Mouse (Mus musculus): ENCODE measurements around the gene Tgtp2. TPM values are rescaled to one million over a fixed set of nuclear protein-coding genes. Genes with fewer than 3 reads are reported as not detected.
"Not testable (repeated sequence)": the region's sequence is repeated elsewhere in the genome, so short reads cannot be mapped to it uniquely, and the experiment has no call there.

Tgtp2 gene
- total RNA-seq, 2 experiments from 2014 or later: 2.1 to 25.0 TPM

DNA sequence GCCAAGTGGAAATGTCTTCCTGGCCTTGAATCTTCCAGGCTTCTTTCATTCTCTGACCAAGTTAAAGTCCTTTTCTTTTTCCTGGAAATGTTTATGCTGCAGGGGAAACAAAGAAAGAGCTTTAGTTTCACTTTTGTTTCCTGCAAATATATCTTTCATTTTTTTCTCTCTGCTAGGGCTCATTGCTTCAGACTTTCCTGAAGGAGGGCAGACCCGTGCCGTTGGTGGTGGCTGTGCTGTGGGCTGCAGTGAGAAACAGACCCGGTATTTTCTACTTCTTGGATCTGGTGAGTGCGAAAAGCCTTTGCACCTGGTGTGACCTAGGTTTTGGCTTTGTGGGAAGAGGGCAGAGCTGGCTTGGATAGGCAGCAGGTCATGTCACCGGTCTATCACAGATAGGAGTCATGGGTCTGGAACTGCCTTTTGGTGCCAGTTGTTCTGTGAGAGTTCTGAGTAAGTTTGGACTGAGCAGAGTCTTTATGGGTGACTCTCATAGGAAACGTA, 22.9 kb upstream of the Tgtp2 start:
- DNase-seq: no peak

DNA sequence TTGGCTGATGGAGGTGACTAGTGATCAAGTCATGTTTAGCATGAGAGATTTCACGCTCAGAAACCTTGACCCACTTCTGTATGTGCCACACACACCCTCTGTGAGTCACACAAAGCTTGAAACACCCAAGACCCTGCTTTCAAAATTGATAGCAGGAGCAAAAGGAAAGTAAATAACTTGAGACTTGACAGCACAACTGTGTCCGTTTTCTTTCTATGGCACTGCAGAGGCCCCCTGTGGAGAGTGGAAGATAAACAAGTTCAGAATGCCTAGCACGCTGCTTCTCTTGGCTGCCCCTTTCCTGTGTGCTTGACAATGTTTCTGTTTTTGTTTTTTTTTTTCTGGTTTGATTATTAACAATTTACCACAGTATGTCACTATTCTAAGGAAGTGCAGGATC, 20.9 kb upstream of the Tgtp2 start:
- peak in 1 of 2 experiments; percentile 47 for DNase-seq

DNA sequence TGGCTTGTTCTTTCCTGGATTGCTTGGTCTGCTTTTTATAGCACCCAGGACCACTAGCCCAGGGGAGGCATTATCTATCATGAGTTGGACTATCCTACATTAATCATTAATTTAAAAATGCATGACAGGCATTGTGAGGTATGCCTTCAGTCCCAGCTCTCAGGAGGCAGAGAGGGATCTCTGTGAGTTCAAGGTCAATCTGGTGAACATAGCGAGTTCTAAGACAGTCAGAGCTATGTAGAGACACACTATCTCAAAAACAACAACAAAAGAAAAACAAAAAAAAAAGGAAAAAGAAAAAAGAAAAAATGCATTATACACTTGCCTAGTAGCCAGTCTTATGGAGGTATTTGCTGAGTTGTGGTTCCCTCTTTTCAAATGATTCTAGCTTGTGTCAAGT, 20.4 kb upstream of the Tgtp2 start:
- no peak for DNase-seq

DNA sequence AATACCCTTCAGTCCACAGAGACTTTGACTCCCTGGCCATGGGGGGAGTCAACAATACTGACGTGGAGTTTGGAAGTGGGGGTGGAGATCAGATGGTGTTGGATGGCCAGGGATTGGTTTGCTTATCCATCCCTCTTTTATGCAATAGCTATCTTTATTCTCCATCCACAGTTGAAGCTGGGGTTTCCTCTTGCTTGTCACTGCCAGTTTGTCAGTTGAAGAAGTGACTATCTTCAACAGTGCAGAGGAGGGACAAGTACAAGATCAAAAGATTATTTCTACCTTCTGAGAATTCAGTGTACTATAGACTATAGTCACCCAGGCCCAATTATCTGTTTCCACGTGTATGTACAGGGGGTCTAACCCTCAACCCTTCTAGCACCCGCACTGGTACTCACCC, 19.8 kb upstream of the Tgtp2 start:
- no peak for DNase-seq

DNA sequence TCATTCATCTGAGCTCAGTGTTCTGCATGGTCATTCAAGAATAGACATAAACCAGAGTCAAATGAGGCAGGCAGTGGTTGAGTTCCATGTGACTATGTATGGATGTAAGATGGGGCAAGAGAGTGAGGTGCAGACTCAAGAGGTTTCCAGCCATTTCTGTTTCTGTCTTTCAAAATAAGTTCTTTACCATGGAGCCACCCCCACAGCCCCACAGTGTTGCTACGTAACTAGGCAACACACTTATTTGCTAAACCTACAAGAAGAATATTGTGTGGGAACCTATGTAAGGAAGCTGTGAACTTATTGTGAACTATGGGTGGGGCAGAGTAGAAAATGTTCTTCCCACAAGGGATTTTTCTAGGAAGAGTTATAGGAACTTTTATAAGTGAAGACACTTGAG, 19.1 kb upstream of the Tgtp2 start:
- DNase-seq: no peak

DNA sequence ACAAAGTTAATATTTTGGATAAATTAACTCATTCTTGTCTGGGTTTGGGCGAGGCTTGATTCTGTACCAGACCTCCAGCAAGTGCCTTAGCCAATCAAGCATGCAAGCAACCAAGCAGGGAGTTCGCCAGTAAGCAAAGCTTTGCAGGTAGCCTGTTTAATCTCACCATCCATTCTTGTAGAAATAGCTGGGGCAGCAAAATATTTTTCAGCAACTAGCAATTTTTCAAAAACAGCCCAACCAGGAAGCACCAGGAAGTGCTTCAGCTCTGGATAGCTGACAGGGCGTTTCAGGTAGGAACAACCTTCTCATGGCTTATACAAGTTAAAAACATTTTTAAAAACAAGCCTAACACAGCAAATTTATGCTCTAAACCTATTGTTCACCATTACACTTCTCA, 17.9 kb upstream of the Tgtp2 start:
- no peak for DNase-seq

DNA sequence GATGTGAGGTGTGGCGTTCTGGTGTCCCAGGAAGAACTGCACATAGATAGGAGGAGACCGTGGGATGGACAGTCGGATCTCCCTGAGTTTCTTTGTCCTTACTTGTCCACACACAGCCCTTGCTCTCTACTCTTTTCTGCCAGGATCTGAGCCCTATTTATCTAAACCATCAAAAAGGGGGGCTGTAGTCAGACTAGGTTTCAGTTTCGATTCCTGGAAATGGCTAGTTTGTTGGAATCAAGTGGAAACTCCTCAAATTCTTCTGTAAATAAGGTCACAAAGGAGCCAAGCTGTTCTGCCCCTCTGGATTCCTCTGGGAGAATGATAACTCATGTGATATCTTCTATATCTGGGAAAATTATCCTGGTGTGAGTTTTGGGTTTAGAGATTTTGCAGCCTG, 17.4 kb upstream of the Tgtp2 start:
- DNase-seq: no peak

DNA sequence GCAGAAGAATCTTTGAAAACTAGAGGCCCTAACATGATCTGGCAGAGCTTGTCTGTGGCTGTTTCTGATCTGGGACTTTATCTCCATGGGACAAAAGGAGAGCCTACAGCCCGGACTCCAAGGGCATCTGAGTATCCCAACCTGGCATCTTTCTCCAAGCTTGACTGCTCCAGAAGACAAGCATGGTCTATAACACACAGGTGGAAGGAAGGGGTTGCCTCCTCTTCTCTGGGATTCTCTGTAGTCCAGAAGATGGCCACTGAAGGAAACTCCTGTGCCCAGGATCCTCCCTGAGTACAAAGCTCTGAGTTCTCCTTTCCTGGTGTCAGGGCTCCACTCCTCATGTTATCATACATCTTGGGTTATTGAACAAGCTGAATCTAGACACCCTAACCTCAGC, 16.6 kb upstream of the Tgtp2 start:
- no peak for DNase-seq

DNA sequence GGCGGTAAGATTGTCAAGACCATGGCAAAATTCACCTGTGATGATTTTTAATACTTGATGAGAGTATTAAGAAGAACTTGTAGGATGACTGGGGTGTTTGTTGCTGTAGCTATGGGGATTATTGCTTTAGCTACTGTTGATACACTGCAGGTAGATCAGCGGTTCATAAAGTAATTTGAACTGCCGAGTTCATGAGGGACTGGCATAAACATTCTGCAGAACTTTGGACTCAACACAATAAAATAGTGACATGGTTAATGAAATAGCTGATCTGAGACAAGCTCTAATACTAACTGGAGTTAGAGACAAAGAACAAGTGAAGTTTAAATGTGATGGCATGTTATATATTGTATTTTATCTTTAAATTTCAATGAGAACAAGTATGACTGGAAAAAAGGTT, 14.7 kb upstream of the Tgtp2 start:
- DNase-seq: no peak

DNA sequence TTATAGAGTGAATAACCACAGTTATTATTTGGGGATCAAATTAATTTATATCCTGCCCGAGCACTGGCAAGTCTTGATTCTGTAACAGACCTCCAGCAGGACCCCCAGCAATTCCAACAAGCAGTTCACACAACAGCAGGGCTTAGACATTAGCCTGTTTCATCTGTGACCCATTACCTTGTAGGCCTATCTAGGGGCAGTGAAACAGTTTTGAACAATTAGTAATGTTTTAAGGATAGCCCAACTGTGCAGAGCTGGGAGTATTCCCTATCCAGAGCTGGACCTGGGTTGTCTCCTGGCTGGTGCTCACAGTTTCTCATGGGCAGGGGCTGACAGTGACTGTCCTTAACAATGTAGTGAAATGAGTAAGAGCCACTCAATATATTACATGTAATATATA, 13.0 kb upstream of the Tgtp2 start:
- no peak for DNase-seq

DNA sequence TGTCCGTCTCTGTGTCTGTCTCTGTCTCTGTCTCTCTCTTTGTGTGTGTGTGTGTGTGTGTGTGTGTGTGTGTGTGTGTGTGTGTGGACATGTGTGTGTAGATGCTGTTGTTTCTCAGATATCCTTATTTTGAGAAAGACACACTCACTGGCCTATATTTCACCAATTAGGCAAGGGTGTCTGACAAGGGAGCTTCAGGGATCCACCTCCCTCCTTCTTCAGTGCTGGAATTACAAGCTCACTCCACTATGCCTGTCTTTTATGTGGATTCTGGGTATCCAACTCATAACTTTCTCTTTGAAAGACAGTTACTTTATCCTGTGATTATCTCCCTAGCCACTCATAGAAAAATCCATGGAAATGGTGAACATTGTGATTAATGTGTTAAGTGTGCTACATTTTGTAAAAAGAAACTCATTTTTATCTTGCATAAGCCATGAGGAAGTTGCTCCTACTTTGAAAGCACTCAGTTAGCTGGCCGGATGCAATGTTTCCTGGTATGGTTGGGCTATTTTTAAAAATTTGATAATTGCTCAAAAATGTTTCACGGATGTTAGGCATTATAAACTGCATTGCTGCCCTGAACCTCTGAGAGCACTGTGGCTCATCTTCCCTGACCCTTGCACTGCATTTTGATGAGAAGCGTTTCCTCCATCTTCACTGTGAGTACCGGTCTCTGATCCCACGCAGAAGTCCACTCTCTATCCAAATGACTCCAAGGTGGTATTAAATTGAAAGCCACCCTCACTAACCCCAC, 12.2 kb upstream of the Tgtp2 start, which contains the start of gene Ifi47:
Ifi47 (plus strand) TSS at position 587 of the 757 bp plus-strand sequence.
- DNase-seq: peak; percentile 46 to 76

DNA sequence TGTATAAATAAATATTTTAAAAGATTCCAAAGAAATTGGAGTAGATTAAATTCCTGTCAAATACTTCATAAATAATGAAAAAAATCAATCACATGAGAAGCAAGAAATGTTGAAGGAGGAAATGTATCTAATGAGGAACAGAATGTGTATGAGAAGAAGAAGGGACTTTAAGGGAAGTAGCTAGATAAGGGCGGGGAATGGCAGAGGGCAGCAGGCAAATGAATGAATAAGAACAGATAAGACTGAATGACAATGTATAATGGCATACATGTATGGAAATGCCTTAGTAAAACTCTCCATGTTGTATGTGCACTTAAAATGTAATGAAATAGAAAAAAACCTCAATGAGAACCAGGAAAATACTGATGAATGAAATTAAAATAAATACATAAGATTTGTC, 4.4 kb upstream of the Tgtp2 start:
- no peak for DNase-seq

DNA sequence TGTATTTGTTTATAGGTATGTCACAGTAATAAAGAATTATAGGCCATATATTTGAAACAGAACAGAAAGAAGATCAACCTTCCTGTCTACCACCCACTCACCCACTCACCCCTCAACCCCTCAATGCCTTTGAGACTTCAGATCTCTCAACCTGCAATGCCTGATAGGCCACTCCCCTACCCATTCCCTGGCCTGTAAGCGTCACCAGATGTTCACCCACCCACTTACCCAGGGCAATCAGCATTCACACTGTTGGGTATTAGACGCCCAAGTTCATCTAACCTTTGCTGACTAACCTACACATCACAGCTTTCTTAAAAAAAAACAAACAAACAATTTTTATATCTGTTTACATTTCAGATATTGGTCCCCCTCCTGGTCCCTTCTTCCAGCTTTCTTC, 2.1 kb downstream of the Tgtp2 start:
- not testable (repeated sequence) for DNase-seq

DNA sequence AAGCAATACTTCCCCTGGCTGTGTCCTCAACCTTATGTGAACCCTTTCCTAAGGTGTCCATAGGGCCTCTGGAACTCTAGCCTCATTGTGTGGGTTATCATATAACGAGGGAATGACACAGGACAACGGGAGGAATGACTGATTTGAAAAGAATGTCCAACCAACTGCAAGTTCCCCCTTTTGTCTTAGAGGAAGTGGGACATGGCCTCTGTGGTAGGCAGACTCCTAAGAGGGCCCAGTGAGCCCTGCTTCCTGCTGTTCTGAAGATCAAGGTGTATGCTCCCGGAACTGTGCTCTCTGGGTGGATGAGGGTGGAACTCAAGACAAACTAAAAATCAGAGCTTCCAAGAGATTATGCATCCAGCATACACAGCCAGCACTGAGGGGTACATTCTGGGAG, 3.9 kb downstream of the Tgtp2 start:
- not testable (repeated sequence) for DNase-seq

DNA sequence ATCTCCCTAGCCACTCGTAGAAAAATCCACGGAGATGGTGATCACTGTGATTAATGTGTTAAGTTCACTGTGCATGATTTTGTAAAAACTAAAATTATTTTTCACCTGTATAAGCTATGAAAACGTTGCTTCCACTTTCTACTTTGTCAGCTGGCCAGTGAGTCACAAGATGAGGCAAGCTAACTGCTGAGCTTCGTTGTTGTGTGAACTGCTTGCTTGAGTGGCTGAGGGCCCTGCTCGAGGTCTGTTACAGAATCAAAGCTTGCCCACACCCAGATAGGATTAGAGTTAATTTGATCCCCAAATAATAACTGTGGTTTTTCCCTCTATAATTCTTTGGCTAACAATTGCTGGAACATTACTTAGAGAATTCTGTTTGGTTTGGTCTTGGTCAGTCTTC, 12.1 kb downstream of the Tgtp2 start:
- DNase-seq: not testable (repeated sequence)

DNA sequence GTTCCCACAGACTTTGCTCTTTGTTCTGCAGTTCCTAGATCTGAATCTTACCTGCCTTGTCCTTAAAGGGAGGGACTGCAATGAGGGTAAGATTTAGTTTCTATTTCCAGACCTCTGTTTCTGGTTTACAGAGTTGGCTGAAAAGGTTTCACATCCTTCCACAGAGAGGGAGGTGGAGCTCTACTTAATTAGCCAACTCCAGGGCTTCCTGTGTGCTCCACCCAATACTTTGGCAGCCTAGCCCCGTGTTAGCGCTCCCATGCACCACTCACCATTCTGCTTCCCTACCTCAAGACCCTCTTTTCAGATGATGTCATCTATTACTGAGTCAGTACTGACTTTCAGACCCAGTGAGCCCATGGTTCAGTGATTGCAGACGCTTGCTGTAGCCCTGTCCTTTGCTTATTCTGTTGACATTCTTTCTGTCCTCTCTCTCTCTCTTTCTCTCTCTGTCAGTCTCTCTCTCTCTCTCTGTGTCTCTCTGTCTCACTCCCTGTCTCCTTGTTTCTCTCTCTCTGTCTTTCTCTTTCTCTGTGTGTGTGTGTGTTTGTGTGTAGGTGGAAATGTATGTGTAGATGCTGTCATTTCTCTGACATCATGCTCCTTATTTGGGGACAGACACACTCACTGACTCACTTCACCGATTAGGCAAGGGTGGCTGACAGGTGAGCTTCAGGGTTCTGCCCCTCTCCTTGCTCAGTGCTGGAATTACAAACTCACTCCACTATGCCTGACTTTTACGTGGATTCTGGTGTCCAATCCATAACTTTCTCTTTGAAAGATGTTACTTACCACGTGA, 12.7 kb downstream of the Tgtp2 start, which contains the start of gene 9930111J21Rik2:
9930111J21Rik2 (minus strand) TSS at position 150 of the 799 bp plus-strand sequence.
- DNase-seq: not testable (repeated sequence)

DNA sequence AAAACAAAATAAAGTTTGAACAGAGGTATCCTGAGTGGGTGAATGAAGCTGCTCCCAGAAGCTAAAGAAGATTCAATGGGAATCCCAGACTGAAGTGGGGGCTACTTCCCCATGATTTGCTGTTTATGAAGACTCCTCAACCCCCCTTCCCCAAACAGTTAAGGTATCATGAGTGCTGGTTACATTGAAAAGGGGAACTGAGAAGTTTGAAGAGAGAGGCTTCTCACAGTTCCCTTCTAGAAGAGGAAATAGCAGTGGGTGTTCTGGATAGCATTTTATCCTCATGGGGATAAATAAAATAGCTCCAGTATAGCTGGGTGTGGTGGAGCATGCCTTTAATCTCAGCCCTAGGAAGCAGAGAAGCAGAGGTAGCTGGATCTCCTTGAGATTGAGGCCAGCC, 13.9 kb downstream of the Tgtp2 start:
- not testable (repeated sequence) for DNase-seq

DNA sequence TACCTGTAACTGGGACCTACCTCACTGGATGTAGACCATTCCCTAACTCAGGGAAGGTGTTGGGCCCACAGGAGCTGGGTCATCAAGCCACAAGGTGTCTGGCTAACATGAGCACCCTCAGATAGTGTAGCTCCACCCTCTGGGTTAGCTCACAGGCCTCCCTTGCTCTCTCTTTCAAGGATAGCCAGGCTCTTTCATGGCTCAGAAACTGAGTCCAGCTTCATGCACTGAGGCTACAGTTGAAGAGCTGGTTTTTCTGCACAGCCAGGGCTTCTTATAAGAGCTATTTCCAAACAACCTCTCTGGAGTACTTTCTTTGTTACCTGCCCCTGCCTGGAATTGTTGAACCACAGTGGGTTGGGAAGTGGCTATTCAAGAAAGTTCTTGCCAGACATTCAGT, 51.9 kb downstream of the Tgtp2 start:
- DNase-seq: not testable (repeated sequence)

Other genes with a start within 250 kb of the Tgtp2 start
- 10 to 100 TPM; 18.9 to 20.0 TPM for gene Trim41, start 246.9 kb downstream of the Tgtp2 start, total RNA-seq (2021)
- 10 to 100 TPM; 13.2 to 13.7 TPM for gene Trim7, start 238.1 kb downstream of the Tgtp2 start, total RNA-seq (2021)
- 1 to 10 TPM; 2.4 to 2.8 TPM for gene Gm12184, start 237.6 kb downstream of the Tgtp2 start, total RNA-seq (2021)
- gene Irgm1, start 192.5 kb downstream of the Tgtp2 start, total RNA-seq (2021): 10 to 100 TPM; 13.2 to 18.6 TPM
- gene Gm5431, start 162.0 kb downstream of the Tgtp2 start, total RNA-seq (2021): 1 to 10 TPM; 2.5 to 3.5 TPM
- gene Psme2b, start 118.0 kb downstream of the Tgtp2 start, total RNA-seq (2021): 1 to 10 TPM; 2.6 to 5.6 TPM
- under 1 TPM in 1 of 2 experiments, not detected in 1; 0.17 TPM for gene Olfr56, start 85.3 kb downstream of the Tgtp2 start, total RNA-seq (2021)
- gene 9930111J21Rik1, start 84.8 kb downstream of the Tgtp2 start, total RNA-seq (2021): 1 to 10 TPM; 4.2 to 4.8 TPM
- 1 to 10 TPM; 2.5 to 6.5 TPM for gene Gm12185, start 72.0 kb downstream of the Tgtp2 start, total RNA-seq (2021)
- gene Tgtp1, start 70.0 kb downstream of the Tgtp2 start, total RNA-seq (2021): 10 to 100 TPM in 1 of 2 experiments, 1 to 10 TPM in 1; 4.8 to 28.1 TPM
- 1 to 10 TPM; 6.2 to 7.6 TPM for gene 9930111J21Rik2, start 13.0 kb downstream of the Tgtp2 start, total RNA-seq (2021)
- gene Ifi47, start 12.4 kb upstream of the Tgtp2 start, total RNA-seq (2021): 1 to 10 TPM; 3.4 to 5.6 TPM
- gene Olfr1396, start 50.7 kb upstream of the Tgtp2 start, total RNA-seq (2021): under 1 TPM; 0.59 to 0.65 TPM
- gene Olfr1395, start 78.1 kb upstream of the Tgtp2 start, total RNA-seq (2021): not detected
- gene Olfr1394, start 90.2 kb upstream of the Tgtp2 start, total RNA-seq (2021): not detected
- gene Btnl9, start 123.0 kb upstream of the Tgtp2 start, total RNA-seq (2021): 10 to 100 TPM; 22.3 to 25.3 TPM
- 10 to 100 TPM; 27.6 to 32.6 TPM for gene Zfp62, start 139.1 kb upstream of the Tgtp2 start, total RNA-seq (2021)
- gene Mgat1, start 180.0 kb upstream of the Tgtp2 start, total RNA-seq (2021): 10 to 100 TPM; 67.1 TPM
- gene Olfr1393, start 214.1 kb upstream of the Tgtp2 start, total RNA-seq (2021): under 1 TPM; 0.41 to 0.69 TPM
- not detected for gene Olfr1392, start 221.1 kb upstream of the Tgtp2 start, total RNA-seq (2021)
- gene Olfr10, start 240.5 kb upstream of the Tgtp2 start, total RNA-seq (2021): not detected

Data from heart, adult 18-20 months (tissue).